Mouse (Mus musculus) c-Kit-positive CD71-negative TER-119-negative erythroid progenitor cells, embryonic 14.5 days (primary cell): Measurements from ENCODE around the gene Inpp5a.

Source experiments
- DNase-seq: peaks from one replicate; pipeline ENCODE4 v3.0.0-alpha.2; 2013; ENCODE audit warnings: low read depth

The Inpp5a gene

DNA sequence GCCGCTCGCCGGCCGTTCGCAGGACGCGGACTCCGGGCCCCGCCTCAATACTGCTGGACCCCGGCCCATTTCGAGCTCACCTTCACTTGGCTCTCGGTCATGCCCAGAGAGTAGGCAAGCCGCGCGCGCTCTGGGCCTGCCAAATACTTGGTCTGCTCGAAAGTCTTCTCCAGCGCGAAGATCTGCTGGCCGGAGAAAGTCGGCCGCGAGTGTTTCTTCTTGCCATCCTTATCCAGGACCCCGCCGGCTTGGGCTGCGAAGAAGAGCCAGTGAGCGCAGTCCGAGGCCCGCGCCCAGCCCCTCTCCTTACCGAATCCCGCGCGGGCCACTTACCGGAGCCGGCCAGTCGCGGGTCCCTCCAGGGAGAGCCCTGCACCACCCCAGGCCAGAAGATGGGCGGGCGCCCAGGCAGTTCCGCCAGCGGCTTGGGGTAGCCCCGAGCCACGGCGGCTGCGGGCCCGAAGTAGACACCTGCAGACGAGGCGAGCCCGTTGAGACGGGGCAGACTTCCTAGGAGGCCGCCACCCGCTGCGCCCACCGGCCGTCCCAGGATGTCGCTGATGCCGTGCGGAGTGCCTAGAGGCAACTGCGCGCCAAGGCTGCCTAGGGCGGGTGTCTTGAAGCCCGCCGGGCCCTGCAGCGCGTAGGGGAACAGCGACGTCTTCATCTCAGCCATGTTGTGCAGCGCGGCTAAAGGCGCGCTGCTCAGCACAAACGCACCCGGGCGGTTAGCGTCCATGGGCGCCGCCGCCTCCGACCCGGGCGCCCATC is 193.1 kb downstream of the Inpp5a start:
- DNase-seq = no peak

DNA sequence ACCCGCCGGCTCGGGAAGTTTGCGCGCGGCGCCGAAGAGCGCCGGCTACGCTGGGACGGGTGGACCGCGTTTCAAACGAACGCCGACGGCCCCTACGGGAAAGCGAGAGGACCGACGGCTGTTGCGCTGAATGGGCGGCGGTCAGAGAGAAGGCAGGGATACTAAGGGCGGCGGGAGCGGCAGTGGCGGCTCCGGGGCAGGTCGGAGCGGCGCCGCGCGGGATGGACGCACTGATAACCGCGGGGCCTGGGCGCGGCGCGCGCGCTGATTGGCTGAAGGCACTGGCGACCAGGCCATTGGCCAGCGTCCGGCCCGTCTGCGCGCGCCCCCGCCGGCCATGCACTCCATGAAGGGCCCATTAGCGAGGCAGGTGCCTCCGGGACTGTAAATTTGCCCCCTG is 193.7 kb downstream of the Inpp5a start, which contains the start of gene Nkx6-2:
Nkx6-2 (minus strand) TSS at position 203 of the 400 bp plus-strand sequence.
- no peak for DNase-seq

DNA sequence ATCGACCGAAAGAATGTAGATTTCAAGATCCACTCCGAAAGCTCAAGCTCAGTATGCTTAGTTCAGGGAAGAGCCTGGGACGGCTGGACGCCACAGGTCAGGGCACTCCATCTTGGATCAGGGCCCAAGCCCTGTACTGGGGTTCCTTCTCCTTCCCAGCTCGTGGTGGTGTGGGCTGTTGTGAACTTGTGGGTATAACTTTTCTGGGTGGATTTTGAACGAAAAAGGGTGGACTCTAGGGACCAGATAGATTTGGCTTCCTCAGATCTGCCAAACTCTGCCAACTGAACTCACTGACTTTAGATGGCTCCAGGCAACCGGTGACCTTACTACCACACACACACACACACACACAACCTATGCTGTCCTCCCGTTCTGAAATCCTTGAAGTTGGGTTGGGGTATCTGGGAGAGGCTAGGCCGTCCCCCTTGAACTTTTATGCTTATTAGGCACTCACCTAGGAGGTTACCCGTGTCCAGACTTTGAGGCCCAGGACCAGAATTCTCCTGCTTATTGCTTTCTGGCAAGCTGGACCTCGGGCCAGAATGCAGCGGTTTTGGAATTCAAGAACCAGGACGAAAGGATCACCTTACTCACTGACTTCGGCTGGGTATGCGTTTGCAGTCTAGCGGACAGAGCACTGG is 194.3 kb downstream of the Inpp5a start:
- DNase-seq = no peak

DNA sequence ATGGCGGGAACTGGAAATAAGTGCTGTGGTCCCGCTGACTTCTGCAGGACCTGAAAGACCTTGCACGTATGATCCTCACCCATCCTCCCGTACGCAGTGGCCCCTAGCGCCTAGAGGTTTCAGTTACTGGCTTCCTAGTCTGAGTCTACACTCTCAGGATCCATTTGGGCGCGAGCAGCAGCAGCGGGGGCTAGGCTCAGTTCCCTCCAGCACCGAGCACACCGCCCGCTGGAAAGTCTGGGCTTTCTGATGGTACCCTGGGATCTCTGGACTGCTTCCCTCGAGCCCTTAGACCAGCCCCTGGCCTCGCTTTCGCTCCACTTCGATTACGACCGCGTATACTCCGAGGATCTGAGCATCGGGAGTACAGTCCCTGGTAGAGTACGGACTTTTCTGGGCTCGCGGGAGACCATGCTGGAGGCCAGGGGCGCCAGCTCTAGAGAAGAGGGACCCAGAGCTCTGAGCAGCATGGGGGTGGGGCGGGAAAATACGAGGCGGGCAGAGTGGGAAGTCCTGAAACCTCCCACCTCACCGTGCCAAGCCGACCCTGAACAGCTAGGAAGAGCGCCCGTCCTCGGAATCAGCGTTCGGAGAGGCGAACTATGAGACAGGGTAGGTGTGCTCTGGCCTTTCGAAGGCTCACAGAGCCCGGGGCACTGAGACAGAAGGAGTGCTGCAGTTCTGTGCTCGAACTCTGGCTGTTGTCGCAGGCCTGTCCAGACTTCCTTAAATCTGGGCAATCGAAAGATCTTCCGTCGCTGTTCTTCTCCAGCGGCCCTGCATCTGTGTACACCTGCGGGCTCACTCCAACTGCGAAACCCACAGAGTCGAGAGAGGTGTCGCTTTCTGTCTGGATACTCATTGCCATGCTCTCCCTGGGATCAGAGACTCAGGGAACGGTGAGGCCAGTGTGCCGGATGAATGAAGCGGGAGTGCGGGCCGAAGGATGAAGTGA is 195.6 kb downstream of the Inpp5a start:
- DNase-seq = no peak

DNA sequence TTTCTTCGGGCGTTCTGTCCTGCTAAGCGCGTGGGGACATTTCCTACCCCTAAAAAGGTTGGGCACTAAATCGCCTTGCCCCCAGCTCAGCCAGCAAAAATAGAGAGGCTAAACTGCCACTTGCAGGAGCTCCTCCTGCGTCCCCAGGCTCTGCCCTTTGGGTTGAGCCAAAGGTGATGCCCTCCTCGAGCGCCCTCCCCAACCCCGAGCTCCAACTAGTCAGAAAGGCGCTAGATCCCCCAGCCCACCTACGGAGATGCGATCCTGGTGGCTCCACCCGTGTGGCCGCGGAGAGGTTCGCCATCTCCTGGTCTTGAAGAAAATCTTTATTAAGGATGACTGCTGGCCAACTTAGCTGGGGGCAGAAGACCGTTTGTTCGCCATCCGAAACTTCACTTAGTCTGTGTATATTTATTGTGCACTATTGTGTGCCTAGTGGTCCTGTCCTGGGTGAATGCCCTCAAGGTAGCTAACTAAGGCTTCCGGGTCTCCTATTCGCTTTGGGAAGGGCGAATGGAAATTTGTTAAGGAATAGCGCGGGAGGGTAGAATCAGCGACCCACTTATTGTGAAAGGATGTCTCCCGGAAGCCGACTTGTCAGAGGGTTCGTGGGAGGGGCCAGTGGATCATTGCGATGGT is 196.4 kb downstream of the Inpp5a start:
- no peak for DNase-seq

- DNase-seq = no peak
Measured at GRCm38 (mm10) chr7:139587919-139588318, 199.0 kb downstream of the Inpp5a start.

- DNase-seq = no peak
Measured at GRCm38 (mm10) chr7:139590302-139590701, 201.4 kb downstream of the Inpp5a start.

DNA sequence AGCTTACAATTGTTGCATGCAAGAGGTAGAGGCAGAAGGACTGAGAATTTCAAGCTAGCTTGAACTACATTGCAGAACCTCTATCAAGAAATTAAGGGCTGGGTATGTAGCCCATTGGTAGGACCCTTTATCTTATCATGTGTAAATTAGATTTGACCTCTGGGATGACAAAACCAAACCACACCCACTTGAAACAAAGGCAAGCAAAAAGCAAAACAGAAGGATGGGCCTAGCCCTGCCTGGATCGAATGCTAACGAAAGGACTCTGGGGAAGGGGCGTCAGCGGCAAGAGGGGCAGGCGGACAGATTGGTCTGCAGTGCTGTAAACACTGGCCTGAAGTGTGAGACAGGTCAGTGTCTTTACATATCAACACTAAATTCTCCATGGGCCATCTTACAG is 202.4 kb downstream of the Inpp5a start:
- DNase-seq = no peak

GRCm38 (mm10) chr7:139595311-139595710 is 206.4 kb downstream of the Inpp5a start:
- DNase-seq = no peak

DNA sequence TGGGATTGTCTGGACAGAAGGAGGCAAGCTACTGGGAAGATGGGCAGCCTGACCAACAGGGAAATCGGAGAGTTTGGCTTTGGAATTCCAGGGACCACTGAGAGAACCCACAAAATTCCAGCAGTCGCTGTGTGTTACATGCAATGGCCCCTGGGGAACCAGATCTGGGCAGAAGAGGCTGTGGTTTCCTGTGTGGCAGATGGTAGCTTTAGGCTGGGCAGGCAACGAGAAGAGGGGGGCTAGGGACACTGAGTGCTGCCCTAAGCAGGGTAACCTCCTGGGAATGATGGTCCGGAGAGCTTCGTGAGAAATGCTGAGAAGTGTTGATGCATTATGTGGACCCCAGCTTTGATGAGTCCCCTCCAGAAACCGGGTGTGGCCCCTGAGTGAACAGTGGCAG is 207.0 kb downstream of the Inpp5a start:
- no peak for DNase-seq

- peak; percentile 10 for DNase-seq
Measured at GRCm38 (mm10) chr7:139610328-139610727, 221.4 kb downstream of the Inpp5a start.

DNA sequence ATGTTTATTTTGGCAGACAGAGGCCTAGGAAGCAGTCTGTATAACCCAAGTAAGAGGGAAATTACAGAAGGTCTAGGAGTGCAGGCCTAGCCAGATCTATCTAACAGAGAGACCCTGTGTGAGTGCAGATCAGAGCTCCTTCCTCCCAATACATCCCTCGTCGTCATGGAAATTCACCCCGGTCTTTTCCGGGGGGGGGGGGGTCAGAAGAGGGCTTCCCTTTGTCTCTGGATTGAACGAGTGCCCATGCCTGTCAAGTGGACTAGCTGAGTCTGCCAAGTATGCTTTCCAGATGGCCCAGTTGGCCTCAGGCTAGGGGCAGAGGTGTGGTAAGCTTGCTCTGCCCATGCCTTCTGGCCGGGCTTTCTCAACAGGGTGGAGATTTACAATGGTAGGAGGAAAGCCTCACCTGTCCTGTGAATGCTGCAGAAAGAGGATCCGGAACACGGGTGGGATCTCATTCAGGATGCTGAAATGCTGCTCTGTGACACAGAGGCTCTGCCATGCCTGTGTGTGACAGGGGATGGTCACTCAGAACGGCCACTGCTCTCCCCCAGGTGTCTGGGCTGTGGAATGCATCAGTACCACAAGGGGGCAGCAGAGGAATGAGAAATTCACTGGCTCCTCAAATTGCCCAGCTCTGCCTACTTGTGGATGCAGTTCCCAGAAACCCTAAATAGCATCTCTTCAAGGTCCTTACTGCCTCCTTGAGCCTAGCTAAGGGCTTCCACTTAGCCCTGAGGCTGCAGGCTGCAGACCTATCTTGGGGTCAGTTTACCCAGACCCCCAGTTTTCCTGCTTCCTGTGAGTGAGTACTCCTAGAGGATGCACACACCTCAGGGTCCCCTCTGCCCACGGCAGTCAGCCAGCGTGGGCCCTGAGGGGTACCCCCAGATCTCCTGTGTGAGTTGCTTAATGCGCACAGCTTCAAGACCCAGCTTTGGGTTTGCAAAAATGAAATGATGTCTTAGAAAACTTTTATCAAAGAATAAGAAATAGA is 227.2 kb downstream of the Inpp5a start:
- DNase-seq = peak; percentile 38

GRCm38 (mm10) chr7:139622568-139622967 is 233.7 kb downstream of the Inpp5a start:
- DNase-seq = no peak

GRCm38 (mm10) chr7:139625156-139625555 is 236.2 kb downstream of the Inpp5a start:
- DNase-seq = no peak
